Mouse (Mus musculus) limb, embryonic 13.5 days (tissue): ENCODE results near the gene Inafm2. TPM values are rescaled to one million over a fixed set of nuclear protein-coding genes. Genes with fewer than 3 reads are reported as not detected.
A peak's percentile ranks its signal among the peaks of the same experiment; 100 is the strongest.

ENCODE experiments used
- ATAC-seq: fragments of 200-750 bp; cut with Nextera tagmentation; 2 replicates; pipeline ENCODE4 v1.8.0; 2017; ENCODE audit warnings: low read depth, moderate number of reproducible peaks, moderate TSS enrichment; ENCODE audit not compliant: low FRiP score
- H3K27ac ChIP-seq: fragments of 300-500 bp; sonication (generic); 2 replicates; pipeline ENCODE4 v1.5.1; 2015; ENCODE audit warnings: inconsistent platforms, mild to moderate bottlenecking, moderate library complexity
- H3K27me3 ChIP-seq: fragments of 300-500 bp; sonication (generic); 2 replicates; pipeline ENCODE4 v1.6.1; 2015; ENCODE audit warnings: mild to moderate bottlenecking, inconsistent platforms
- H3K36me3 ChIP-seq: fragments of 300-500 bp; sonication (generic); 2 replicates; pipeline ENCODE4 v1.6.1; 2015; ENCODE audit warnings: inconsistent platforms, mild to moderate bottlenecking, moderate library complexity
- H3K4me1 ChIP-seq: fragments of 300-500 bp; sonication (generic); 2 replicates; pipeline ENCODE4 v1.6.1; 2015; ENCODE audit warnings: inconsistent platforms
- H3K4me2 ChIP-seq: fragments of 300-500 bp; sonication (generic); replicated peaks from 2 replicates; pipeline ENCODE4 v1.6.1; 2015; ENCODE audit warnings: inconsistent platforms, mild to moderate bottlenecking, moderate library complexity
- H3K4me3 ChIP-seq: fragments of 300-500 bp; sonication (generic); 2 replicates; pipeline ENCODE4 v1.5.1; 2015; ENCODE audit warnings: moderate library complexity, mild to moderate bottlenecking, inconsistent platforms
- H3K9ac ChIP-seq: fragments of 300-500 bp; sonication (generic); 2 replicates; pipeline ENCODE4 v1.6.1; 2015; ENCODE audit warnings: mild to moderate bottlenecking, inconsistent platforms
- H3K9me3 ChIP-seq: fragments of 300-500 bp; sonication (generic); 2 replicates; pipeline ENCODE4 v1.6.1; 2016; ENCODE audit warnings: inconsistent platforms
- WGBS: fragments of 180-500 bp; shearing (Covaris S2); methylation state at CpG from one replicate; pipeline ENCODE4 v1.1.7; 2015; 5-methylcytosine and 5-hydroxymethylcytosine counted together
- polyA plus RNA-seq: library from polyadenylated mRNA; unstranded; fragments of >200 nt; fragmentation: Nextera tagmentation; extraction: Ambion mirVana; gene quantifications from 2 replicates; pipeline ENCODE4 v1.2.1, GENCODE M21; 2015

The Inafm2 gene
- polyA plus RNA-seq, result 19.4 and 21.1 TPM in 2 replicates

DNA sequence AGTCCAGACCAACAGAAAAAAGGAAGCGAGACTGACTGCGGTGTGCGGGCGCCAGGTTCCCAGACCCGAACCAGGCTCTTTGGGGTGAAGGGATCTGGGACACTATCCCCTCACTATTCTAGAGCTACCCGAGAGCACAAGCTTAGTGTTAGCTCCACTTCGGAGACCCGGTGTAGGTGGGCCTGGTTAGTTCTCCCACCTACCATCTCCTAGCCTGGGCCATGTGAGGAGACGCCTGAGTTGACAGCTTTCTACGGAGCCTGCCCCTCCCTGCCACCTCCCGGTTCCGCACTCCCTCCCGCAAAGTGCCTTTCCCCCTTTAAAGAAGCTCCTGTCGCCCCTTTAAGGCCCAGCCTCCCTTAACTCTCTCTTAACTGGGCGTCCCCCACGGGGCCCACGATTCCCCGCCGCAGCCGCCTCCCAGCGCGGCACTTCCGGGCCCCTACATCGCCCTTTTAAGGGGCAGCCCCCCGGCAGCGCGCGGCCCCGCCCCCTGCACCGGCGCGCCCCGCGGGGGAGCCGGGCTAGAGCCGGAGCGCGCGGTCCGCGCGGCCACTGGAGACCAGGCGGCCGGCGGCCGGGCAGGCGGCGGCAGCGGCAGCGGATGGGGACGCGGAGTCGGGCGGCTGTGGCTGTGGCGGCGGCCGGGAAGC is at the start of gene Inafm2:
Gene Inafm2 (plus strand): TSS at position 527 of the 653 bp plus-strand sequence.
- WGBS, result under 1% methylated on average over 54 of the region's 57 CpGs
- Histone ChIP-seq H3K9ac (peak within 1 kb of the TSS; percentile 90), H3K9me3 (no peaks in the 10 kb centered on the region), H3K4me3 (peak within 1 kb of the TSS; percentile 85), H3K27ac (no peak within 1 kb of the TSS; the same call in 1 of the 2 replicates), H3K4me1 (peaks cover 49% of the 10 kb centered on the region), H3K36me3 (no peaks in the 10 kb centered on the region), H3K27me3 (peaks cover 26% of the 10 kb centered on the region), H3K4me2 (peak within 1 kb of the TSS; percentile 97)
- ATAC-seq, result peak; percentile 90

DNA sequence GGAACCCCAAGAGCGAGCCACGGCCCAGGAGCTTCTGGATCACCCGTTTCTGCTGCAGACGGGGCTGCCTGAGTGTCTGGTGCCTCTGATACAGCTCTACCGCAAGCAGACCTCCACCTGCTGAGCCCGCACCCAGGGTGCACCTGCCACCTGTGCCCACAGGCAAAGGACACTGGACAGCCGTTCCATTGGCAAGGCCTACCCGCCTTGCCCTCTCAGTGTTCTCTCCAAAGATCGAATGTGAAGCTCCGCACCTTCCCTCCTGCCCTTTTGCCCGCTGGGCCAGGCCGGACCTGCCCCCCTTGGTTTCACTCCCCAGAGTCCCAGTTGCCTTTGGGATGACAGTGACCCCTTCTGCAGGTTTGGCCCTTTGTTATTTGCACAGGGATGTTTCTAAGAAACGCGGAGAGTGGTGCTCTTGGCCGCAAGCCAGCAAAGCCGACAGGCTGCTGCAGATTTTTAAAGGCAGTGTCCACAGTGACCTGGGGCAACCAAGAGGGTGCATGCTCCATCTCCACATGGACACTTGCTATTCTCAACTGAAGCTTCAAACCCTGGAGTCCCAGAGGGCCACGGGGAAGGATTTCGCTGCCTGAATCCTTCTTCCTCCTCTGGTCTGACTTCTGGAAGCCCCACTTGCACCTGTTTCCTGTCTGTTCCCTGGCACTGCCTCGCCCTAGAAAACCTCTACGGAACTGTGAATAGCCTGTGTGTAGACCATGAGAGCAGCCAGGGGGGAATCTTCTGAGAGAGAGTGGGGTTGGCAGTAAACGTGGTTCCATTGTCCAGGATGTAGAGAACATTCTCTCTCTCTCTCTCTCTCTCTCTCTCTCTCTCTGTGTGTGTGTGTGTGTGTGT is 48.9 kb upstream of the Inafm2 start:
- H3K4me1 ChIP-seq, result peaks cover 31% of the 10 kb centered on the region
- H3K4me3 ChIP-seq, result no peak overlapping the region
- H3K9me3 ChIP-seq, result no peaks in the 10 kb centered on the region
- no peaks in the 10 kb centered on the region for H3K36me3 ChIP-seq
- 0 out of 2 replicates have a peak overlapping the region, but pooled peaks have one; percentile 19 for H3K9ac ChIP-seq
- H3K27me3 ChIP-seq, result peaks cover 81% of the 10 kb centered on the region
- no peak overlapping the region for H3K4me2 ChIP-seq
- no peak for ATAC-seq
- WGBS, result 48% methylated on average over 21 of the region's 21 CpGs
- H3K27ac ChIP-seq, result no peak overlapping the region

DNA sequence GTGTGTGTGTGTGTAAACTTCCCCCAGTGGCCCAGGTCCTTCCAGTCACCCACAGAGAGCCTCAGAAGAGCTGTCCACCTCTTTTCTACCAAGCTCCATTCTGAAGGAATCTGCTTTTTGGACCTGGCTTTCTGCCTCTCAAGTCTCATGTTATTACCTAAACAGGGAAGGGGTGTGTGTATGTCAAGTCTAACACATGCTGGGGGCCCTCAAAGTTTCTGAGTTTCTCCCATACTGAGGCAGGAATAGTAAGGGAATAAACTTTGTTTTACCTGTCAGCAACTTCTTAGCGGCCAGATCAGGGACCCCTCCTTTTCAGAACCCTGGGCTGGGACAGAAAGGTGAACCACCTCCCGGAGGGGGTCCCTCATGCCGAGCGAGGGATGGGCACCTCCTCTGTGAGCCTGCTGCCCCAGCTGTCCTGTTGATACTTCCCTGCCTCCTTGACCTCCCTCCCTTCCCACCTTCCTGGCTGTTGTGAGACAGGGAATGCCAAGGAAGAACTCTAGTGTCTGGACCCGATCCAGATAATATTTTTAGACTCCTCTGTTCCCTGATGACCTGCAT is 48.2 kb upstream of the Inafm2 start:
- no peak overlapping the region for H3K9ac ChIP-seq
- 40% methylated on average over 5 of the region's 5 CpGs for WGBS
- no peak overlapping the region for H3K4me3 ChIP-seq
- no peak overlapping the region for H3K27ac ChIP-seq
- H3K4me1 ChIP-seq, result peaks cover 34% of the 10 kb centered on the region
- no peak for ATAC-seq
- H3K4me2 ChIP-seq, result no peak overlapping the region
- peaks cover 85% of the 10 kb centered on the region for H3K27me3 ChIP-seq
- H3K36me3 ChIP-seq, result no peaks in the 10 kb centered on the region
- H3K9me3 ChIP-seq, result no peaks in the 10 kb centered on the region

DNA sequence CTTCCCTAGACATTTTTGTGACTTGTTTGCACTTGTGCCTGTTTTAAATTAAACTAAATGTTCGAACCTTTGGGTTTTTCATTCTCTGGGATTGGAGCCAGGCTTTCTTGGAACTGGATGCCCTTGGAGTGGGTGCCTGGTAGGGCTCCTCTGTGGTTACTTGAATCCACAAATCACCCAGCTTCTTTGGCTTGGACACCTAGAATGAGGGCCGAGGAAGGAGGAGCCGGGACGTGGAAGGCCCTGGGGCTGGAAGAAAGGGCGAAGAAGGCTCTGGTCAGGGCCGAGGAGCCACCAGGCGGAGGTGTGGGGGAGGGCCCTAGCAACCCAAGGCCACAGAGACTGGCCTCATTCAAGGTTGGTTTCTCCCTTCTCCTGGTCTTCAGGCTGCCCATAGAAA is 47.6 kb upstream of the Inafm2 start:
- 25% methylated on average over 7 of the region's 7 CpGs for WGBS
- Histone ChIP-seq H3K27ac (no peak overlapping the region), H3K36me3 (no peaks in the 10 kb centered on the region), H3K9me3 (no peaks in the 10 kb centered on the region), H3K4me2 (no peak overlapping the region), H3K4me3 (no peak overlapping the region), H3K4me1 (peaks cover 39% of the 10 kb centered on the region), H3K27me3 (peaks cover 91% of the 10 kb centered on the region), H3K9ac (no peak overlapping the region)
- no peak for ATAC-seq

DNA sequence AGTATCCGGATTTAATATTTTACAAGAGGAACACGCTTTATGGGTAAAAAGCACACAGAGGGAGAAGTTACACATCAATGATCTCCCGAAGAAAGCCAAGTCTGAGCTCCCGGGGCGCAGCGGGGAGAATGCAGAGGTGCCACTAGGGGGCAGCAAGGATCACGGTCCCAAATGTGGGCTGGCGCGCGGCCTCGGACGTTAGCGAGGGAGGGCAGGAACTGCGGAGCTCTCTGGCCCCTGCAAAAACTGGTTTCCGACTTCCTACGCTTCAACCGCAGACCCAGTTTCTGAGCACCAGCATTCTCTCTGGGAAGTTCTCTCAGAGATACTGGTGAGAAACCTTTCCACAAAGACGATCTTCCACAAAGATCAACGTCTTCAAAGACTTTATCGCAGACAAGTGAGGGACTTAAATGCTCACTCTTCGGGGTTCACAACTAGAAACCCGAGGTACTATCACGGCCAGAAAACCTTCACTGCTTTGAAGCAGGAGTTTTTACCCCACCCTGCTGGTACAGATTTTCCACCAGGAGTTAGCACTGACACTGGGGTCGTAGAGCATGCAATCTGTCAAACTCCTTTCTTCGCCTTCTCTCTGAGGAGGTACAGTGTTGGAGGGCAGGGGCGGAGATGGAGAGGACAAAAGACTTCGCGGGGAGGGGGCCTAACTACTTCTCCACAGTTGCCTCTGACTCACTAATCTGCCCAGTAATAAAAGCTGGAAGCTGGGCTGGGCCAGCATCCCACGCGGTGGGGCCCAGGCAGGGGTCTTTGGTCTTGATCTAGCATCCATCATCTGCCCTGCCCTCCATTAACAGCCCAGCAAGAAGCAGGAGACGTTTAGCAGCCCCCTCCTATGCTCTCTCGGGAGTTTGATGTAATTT is 45.1 kb upstream of the Inafm2 start:
- no peak for ATAC-seq
- Histone ChIP-seq H3K4me2 (peak overlapping the region; percentile 57), H3K27ac (no peak overlapping the region), H3K9ac (peak overlapping the region; percentile 39; the same call in 1 of the 2 replicates), H3K9me3 (no peaks in the 10 kb centered on the region), H3K27me3 (peaks cover 94% of the 10 kb centered on the region), H3K36me3 (no peaks in the 10 kb centered on the region), H3K4me1 (peaks cover 54% of the 10 kb centered on the region), H3K4me3 (peak overlapping the region; percentile 34)
- WGBS, result 2% methylated on average over 32 of the region's 32 CpGs

DNA sequence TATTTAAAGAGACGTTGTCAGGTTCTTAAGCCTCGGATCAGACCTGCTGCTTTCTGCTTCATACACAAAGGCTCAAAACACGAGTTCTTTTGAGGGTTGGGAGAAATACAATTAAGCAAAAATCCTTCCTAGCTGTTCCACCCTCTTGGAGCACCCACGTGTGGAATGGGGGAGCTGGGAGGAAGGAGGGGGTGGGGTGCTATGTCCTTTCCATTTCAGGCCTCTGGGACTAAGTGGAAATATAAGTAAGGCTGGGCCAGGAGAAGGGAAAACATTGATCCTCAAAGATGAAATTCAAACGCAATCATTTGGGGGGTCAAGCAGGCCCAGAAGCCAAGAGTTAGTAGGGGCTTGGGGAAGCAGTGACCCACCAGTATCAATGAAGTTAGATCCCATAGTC is 44.4 kb upstream of the Inafm2 start:
- H3K4me2 ChIP-seq, result peak overlapping the region; percentile 57; the same call in 1 of the 2 replicates
- ATAC-seq, result no peak
- H3K9me3 ChIP-seq, result no peaks in the 10 kb centered on the region
- H3K4me3 ChIP-seq, result peak overlapping the region; percentile 34; the same call in 1 of the 2 replicates
- no peaks in the 10 kb centered on the region for H3K36me3 ChIP-seq
- H3K9ac ChIP-seq, result no peak overlapping the region
- peaks cover 94% of the 10 kb centered on the region for H3K27me3 ChIP-seq
- H3K4me1 ChIP-seq, result peaks cover 50% of the 10 kb centered on the region
- no peak overlapping the region for H3K27ac ChIP-seq
- 3% methylated on average over 5 of the region's 5 CpGs for WGBS

DNA sequence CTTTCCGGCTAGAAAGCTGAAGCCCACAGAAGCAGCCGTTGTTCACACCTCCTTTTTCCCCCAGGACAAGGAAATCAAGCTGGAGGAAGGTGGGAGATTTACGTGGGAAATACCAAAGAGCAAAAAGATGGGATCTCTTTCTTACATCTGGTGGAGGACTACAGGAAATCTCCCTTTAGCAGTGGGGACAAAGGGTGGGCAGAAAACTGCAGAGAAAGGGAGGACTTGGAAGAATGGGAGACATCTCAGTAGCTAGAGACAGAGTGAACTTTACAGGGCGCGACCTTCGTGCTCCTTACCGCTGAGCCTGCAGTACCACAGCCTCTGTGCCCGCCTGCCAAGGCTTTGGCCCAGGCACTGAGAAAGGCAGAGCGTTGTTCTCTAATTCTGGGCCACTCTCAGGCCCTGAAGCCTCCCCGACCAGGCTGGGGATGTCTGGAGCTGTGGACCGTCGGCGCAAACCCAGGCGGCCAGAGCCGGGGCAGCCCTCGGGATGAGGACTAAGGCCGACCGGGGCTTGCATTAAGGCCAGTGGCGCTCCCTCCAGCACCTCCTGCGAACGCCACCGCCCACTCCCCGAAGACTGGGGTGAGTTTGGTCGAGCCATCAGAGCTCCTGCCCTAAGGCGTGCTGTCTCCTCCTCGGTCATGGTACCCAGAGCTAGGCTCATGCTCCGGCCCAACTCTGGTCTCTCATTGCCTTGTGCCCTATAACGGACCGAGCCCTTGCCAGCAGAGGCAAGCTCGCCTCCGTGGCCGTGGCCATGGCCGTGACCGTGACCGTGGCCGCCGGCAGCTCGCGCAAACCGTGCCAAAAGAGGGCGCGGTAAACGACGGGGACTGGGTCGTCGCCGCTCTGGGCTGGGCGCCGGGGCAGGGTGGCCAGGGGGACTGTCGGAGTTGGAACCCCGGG is 43.3 kb upstream of the Inafm2 start:
- Histone ChIP-seq H3K4me3 (peak overlapping the region; percentile 47), H3K27me3 (peaks cover 94% of the 10 kb centered on the region), H3K9ac (peak overlapping the region; percentile 48), H3K27ac (no peak overlapping the region), H3K4me2 (peak overlapping the region; percentile 75), H3K36me3 (no peaks in the 10 kb centered on the region), H3K4me1 (peaks cover 40% of the 10 kb centered on the region), H3K9me3 (no peaks in the 10 kb centered on the region)
- WGBS, result 2% methylated on average over 51 of the region's 51 CpGs
- no peak for ATAC-seq

DNA sequence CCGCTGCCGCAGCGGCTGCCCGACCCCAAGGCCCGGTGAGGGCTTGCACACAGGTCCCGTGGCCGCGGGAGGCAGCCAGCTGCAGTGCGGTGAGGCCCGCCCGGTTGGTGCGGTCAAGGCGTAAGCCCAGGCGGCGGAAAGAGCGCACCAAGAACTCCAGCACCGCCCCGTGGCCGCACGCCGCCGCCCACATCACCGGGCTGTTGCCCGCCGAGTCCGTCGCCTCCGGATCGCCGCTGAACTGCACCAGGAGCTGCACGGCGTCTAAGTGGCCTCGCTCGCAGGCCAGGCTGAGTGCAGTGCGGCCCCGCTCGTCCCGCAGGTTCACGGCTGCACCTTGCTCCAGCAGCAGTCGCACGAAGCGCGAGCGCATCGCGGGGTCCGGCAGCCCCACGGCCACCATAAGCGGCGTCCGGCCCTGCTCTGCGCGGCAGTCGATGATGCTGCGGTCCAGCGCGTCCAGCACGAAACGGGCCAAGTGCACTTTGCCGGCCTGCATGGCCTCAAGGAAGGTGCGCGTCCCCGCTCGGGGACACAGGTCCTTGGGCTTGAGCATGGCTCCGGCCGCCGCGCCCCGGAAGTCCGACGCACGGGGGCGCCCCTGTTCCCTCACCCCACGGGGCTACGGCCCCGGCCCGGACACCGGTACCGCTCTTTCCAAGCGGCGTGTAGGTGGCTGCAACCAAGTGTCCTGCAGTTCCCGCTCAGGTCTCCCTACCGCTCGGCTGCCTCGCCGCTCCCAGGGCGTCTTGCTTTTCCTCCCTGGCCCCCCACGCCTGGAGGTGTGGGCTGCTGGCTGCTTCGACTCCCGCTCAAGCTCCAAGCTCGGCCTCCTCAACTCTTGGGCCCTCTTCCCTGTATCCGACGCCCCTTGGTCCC is 42.4 kb upstream of the Inafm2 start:
- peak overlapping the region; percentile 48 for H3K9ac ChIP-seq
- WGBS, result under 1% methylated on average over 92 of the region's 93 CpGs
- no peaks in the 10 kb centered on the region for H3K9me3 ChIP-seq
- H3K4me3 ChIP-seq, result peak overlapping the region; percentile 47
- peaks cover 34% of the 10 kb centered on the region for H3K4me1 ChIP-seq
- ATAC-seq, result no peak
- H3K36me3 ChIP-seq, result no peaks in the 10 kb centered on the region
- H3K4me2 ChIP-seq, result peak overlapping the region; percentile 75
- H3K27ac ChIP-seq, result no peak overlapping the region
- H3K27me3 ChIP-seq, result peaks cover 95% of the 10 kb centered on the region

DNA sequence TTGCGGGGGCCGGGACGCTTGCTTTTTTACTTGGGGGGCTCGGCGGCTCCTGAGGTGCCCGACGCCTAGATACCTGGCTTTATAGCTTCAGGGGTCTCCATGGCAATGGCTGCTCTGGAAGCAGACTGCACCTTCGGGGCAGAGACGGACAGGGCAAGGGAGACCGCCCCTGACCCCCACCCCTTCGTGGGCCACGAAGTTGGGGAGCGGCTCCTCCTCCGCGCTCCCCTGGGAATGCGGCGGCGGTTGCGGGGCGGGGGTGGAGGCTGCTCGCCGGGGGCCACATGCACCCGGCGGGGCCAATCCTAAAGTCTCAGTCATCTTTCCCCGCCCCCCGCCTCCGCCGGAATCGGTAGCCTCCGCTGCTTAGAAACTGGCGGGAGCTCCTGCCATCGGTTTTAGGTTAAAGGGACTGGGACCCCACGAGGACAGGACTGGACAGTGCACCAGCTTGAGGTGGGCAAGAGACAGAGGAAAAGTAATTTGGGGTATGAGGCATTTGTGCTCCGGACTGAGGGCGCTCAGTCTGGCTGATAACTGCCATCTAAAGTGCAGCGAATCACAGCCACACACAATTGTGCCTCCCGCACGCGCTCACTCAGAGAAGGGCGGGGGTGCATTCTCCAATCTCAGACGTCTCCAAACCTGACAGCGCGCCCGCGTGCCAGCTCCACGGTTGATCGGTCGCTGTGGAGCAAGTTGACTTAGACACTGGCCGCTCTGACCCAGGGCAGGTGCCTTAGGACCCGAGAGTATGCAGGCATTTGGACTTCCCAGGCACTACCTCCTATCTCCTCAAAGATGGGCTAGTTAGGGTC is 41.4 kb upstream of the Inafm2 start, which contains the start of gene Ankrd63:
Gene Ankrd63 (minus strand): TSS at position 51 of the 818 bp plus-strand sequence.
- no peaks in the 10 kb centered on the region for H3K36me3 ChIP-seq
- peaks cover 100% of the 10 kb centered on the region for H3K27me3 ChIP-seq
- peak within 1 kb of the TSS; percentile 75 for H3K4me2 ChIP-seq
- WGBS, result 1% methylated on average over 50 of the region's 50 CpGs
- peaks cover 33% of the 10 kb centered on the region for H3K4me1 ChIP-seq
- no peak for ATAC-seq
- peak within 1 kb of the TSS; percentile 47 for H3K4me3 ChIP-seq
- peak within 1 kb of the TSS; percentile 48 for H3K9ac ChIP-seq
- H3K9me3 ChIP-seq, result no peaks in the 10 kb centered on the region
- no peak within 1 kb of the TSS for H3K27ac ChIP-seq
